Mouse (Mus musculus) MEL (cell line): ENCODE results near the gene Bcat2. TPM values are rescaled to one million over a fixed set of nuclear protein-coding genes. Genes with fewer than 3 reads are reported as not detected.

Source experiments
- DNase-seq: peaks from one replicate; pipeline ENCODE4 v3.0.0; 2011; ENCODE audit warnings: low read depth, low spot score
- H3K27ac ChIP-seq: 2 replicates; pipeline ENCODE4 v1.5.1; 2012; ENCODE audit warnings: low read depth, mild to moderate bottlenecking, control low read depth, low read length, moderate library complexity; ENCODE audit not compliant: control insufficient read depth
- H3K27me3 ChIP-seq, 2 experiments: fragments of 150-350 bp in 1 of 2; sonication (generic) in 1 of 2; 2 replicates each; pipeline ENCODE4 v1.6.1; 2012; ENCODE audit warnings: low read length in 2 of 2, mild to moderate bottlenecking in 2 of 2, improper control_type of control experiment in 1 of 2, moderate library complexity in 1 of 2; ENCODE audit not compliant: insufficient read depth in 2 of 2, control insufficient read depth in 1 of 2
- H3K36me3 ChIP-seq, 2 experiments: 2 replicates each; pipeline ENCODE4 v1.6.1; 2012 to 2014; ENCODE audit warnings: low read length in 2 of 2, improper control_type of control experiment in 1 of 2, inconsistent platforms in 1 of 2, mild to moderate bottlenecking in 1 of 2; ENCODE audit not compliant: insufficient read depth in 2 of 2, control insufficient read depth in 1 of 2
- H3K4me1 ChIP-seq, 2 experiments: fragments of 150-350 bp in 1 of 2; sonication (generic) in 1 of 2; 2 replicates each; pipeline ENCODE4 v1.6.1; 2012; ENCODE audit warnings: low read length in 2 of 2, improper control_type of control experiment in 1 of 2, mild to moderate bottlenecking in 1 of 2; ENCODE audit not compliant: insufficient read depth in 2 of 2, control insufficient read depth in 1 of 2
- H3K4me3 ChIP-seq, 2 experiments: fragments of 150-350 bp in 1 of 2; sonication (generic) in 1 of 2; 2 replicates each; pipeline ENCODE4 v1.5.1; 2012; ENCODE audit warnings: low read depth in 2 of 2, low read length in 2 of 2, mild to moderate bottlenecking in 2 of 2, moderate library complexity in 2 of 2, control low read depth in 1 of 2, improper control_type of control experiment in 1 of 2; ENCODE audit not compliant: control insufficient read depth in 1 of 2, insufficient read depth in 1 of 2
- H3K79me2 ChIP-seq: 2 replicates; pipeline ENCODE4 v1.6.1; 2012; ENCODE audit warnings: mild to moderate bottlenecking, low read length, moderate library complexity; ENCODE audit not compliant: control insufficient read depth, poor library complexity, insufficient read depth
- H3K9ac ChIP-seq: 2 replicates; pipeline ENCODE4 v1.6.1; 2012; ENCODE audit warnings: low read depth, mild to moderate bottlenecking, control low read depth, low read length, moderate library complexity; ENCODE audit not compliant: control insufficient read depth, poor library complexity, severe bottlenecking
- H3K9me3 ChIP-seq: fragments of 150-350 bp; sonication (generic); replicated peaks from 2 replicates; pipeline ENCODE4 v1.6.1; 2012; ENCODE audit warnings: mild to moderate bottlenecking, low read length, improper control_type of control experiment, moderate library complexity; ENCODE audit not compliant: insufficient read depth
- BHLHE40 ChIP-seq: IDR thresholded peaks from 2 replicates; pipeline ENCODE4 v1.6.1; 2012; ENCODE audit warnings: low read depth, mild to moderate bottlenecking, inconsistent platforms, low read length, improper control_type of control experiment, borderline replicate concordance
- CHD1 ChIP-seq: IDR thresholded peaks from 2 replicates; pipeline ENCODE4 v1.6.1; 2012; ENCODE audit warnings: low read depth, mild to moderate bottlenecking, inconsistent platforms, low read length, improper control_type of control experiment
- CHD2 ChIP-seq: IDR thresholded peaks from 2 replicates; pipeline ENCODE4 v1.6.1; 2011; ENCODE audit warnings: low read length, improper control_type of control experiment
- CTCF ChIP-seq, 3 experiments: IDR thresholded peaks in 2 of 3; conservative IDR thresholded peaks in 1 of 3; 2 replicates each; pipeline ENCODE4 v1.5.1; 2011 to 2012; ENCODE audit warnings: low read length in 3 of 3, low read depth in 2 of 3, mild to moderate bottlenecking in 2 of 3, improper control_type of control experiment in 1 of 3, inconsistent platforms in 1 of 3, mixed read lengths in 1 of 3, moderate library complexity in 1 of 3; ENCODE audit not compliant: control insufficient read depth in 1 of 3, insufficient read depth in 1 of 3, poor library complexity in 1 of 3, severe bottlenecking in 1 of 3
- ELF1 ChIP-seq: IDR thresholded peaks from 2 replicates; pipeline ENCODE4 v1.6.1; 2014; ENCODE audit warnings: low read depth, mild to moderate bottlenecking, inconsistent platforms, low read length, improper control_type of control experiment, moderate library complexity
- EP300 ChIP-seq, 2 experiments: IDR thresholded peaks; 2 replicates each; pipeline ENCODE4 v1.6.1; 2011; ENCODE audit warnings: improper control_type of control experiment in 2 of 2, low read length in 2 of 2, low read depth in 1 of 2, mild to moderate bottlenecking in 1 of 2
- ETS1 ChIP-seq: IDR thresholded peaks from 2 replicates; pipeline ENCODE4 v1.6.1; 2012; ENCODE audit warnings: low read depth, mild to moderate bottlenecking, inconsistent platforms, low read length, improper control_type of control experiment, moderate library complexity
- JUND ChIP-seq: IDR thresholded peaks from 2 replicates; pipeline ENCODE4 v1.6.1; 2011; ENCODE audit warnings: low read depth, mild to moderate bottlenecking, improper control_type of control experiment, low read length
- MAFK ChIP-seq: IDR thresholded peaks from 2 replicates; pipeline ENCODE4 v1.6.1; 2011; ENCODE audit warnings: low read depth, mild to moderate bottlenecking, low read length, improper control_type of control experiment, borderline replicate concordance
- MEF2A ChIP-seq: IDR thresholded peaks from 2 replicates; pipeline ENCODE4 v1.6.1; 2014; ENCODE audit warnings: low read depth, mild to moderate bottlenecking, inconsistent platforms, low read length, improper control_type of control experiment; ENCODE audit not compliant: poor library complexity, insufficient replicate concordance, severe bottlenecking; ENCODE audit errors: extremely low read depth
- MXI1 ChIP-seq: IDR thresholded peaks from 2 replicates; pipeline ENCODE4 v1.6.1; 2011; ENCODE audit warnings: mild to moderate bottlenecking, low read depth, low read length, improper control_type of control experiment
- NRF1 ChIP-seq: IDR thresholded peaks from 2 replicates; pipeline ENCODE4 v1.6.1; 2014; ENCODE audit warnings: low read depth, mild to moderate bottlenecking, inconsistent platforms, low read length, improper control_type of control experiment, moderate library complexity; ENCODE audit not compliant: poor library complexity, insufficient read depth, severe bottlenecking
- POLR2AphosphoS2 ChIP-seq: IDR thresholded peaks from 2 replicates; pipeline ENCODE4 v1.6.1; 2011; ENCODE audit warnings: low read length, improper control_type of control experiment
- POLR2AphosphoS5 ChIP-seq: IDR thresholded peaks from 2 replicates; pipeline ENCODE4 v1.6.1; 2012; ENCODE audit warnings: low read depth, borderline replicate concordance, mild to moderate bottlenecking, inconsistent platforms, low read length, moderate library complexity, mixed read lengths
- RAD21 ChIP-seq: IDR thresholded peaks from 2 replicates; pipeline ENCODE4 v1.6.1; 2011; ENCODE audit warnings: mild to moderate bottlenecking, low read depth, low read length, improper control_type of control experiment
- RCOR1 ChIP-seq: IDR thresholded peaks from 2 replicates; pipeline ENCODE4 v1.6.1; 2012; ENCODE audit warnings: low read depth, mild to moderate bottlenecking, inconsistent platforms, low read length, improper control_type of control experiment
- SMC3 ChIP-seq: IDR thresholded peaks from 2 replicates; pipeline ENCODE4 v1.6.1; 2011; ENCODE audit warnings: low read depth, low read length, improper control_type of control experiment
- TBP ChIP-seq: IDR thresholded peaks from 2 replicates; pipeline ENCODE4 v1.8.0; 2011; ENCODE audit warnings: low read depth, low read length, improper control_type of control experiment
- USF1 ChIP-seq: IDR thresholded peaks from 2 replicates; pipeline ENCODE4 v1.6.1; 2014; ENCODE audit warnings: low read depth, mild to moderate bottlenecking, inconsistent platforms, low read length, improper control_type of control experiment, moderate library complexity
- USF2 ChIP-seq, 2 experiments: IDR thresholded peaks; 2 replicates each; pipeline ENCODE4 v1.6.1; 2011 to 2012; ENCODE audit warnings: improper control_type of control experiment in 2 of 2, low read length in 2 of 2, borderline replicate concordance in 1 of 2, inconsistent platforms in 1 of 2, low read depth in 1 of 2, mild to moderate bottlenecking in 1 of 2; ENCODE audit not compliant: insufficient read depth in 1 of 2
- ZC3H11A ChIP-seq: IDR thresholded peaks from 2 replicates; pipeline ENCODE4 v1.6.1; 2012; ENCODE audit warnings: low read depth, mild to moderate bottlenecking, inconsistent platforms, low read length, improper control_type of control experiment
- polyA plus RNA-seq, 2 experiments: library from polyadenylated mRNA; stranded (reverse) in 1 of 2; unstranded in 1 of 2; fragments of >175 nt in 1 of 2; fragments of >200 nt in 1 of 2; gene quantifications; 2 replicates each; pipeline versions ENCODE4 v1.2.1 to v1.2.4; 2012; ENCODE audit warnings: low replicate concordance in 2 of 2, low read depth in 1 of 2; ENCODE audit not compliant: insufficient read length in 2 of 2, insufficient read depth in 1 of 2, missing spikeins in 1 of 2
- total RNA-seq: library from RNA; depleted of rRNA; stranded (reverse); fragments of 300-350 nt; gene quantifications from 2 replicates; pipeline ENCODE4 v1.2.3, GENCODE M21; 2012

The Bcat2 gene
- total and polyA plus RNA-seq, 3 experiments = 49.4 to 140 TPM; not detected in 1

DNA sequence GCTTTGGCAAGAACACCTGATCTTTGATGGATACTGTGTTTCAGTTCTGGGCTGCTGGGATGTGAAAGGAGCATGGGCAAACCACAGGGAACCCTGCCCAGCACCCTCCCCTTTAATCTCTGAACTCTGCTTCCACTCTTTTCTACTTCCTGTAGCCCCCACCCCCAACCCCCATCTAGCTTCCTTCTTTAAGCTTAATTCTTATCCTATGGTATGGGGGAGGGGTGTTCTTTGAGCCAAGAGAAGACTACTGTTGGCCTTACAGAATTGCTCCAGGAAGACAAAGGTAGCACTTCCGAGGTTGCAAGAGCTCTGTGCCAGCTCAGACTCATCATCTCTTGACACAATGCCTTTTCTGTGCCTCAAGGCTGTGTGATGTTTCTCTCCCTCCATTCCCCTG is 2.0 kb downstream of the Bcat2 start (continued):
- TF ChIP-seq ELF1 = peak; percentile 75

DNA sequence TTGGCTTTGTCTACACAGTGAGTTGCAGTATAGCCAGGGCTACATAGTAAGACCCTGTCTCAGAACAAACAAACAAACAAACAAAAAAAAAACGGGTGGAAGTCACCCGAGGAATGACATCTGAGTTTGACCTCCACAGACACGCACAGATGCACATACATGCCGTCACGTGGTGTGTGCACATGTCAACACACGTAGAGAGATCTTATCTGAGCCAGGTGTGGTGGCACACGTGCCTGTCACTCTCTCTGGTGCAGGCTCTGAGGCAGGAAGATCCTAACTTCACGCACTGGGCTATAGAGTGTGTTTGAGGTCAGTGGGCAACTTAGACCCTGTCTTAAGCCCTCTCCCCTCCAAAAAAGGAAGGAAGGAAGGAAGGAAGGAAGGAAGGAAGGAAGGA is 4.0 kb downstream of the Bcat2 start:
- TF ChIP-seq USF2 (IDR thresholded peaks at IDR 0.05; ENCODE audit: borderline replicate concordance in 1 of 2, insufficient read depth in 1 of 2, low read depth in 1 of 2, low read length in 2 of 2) = no peak
- TF ChIP-seq MEF2A = no peak
- TF ChIP-seq TBP = no peak
- TF ChIP-seq NRF1 = no peak
- TF ChIP-seq EP300 (IDR thresholded peaks at IDR 0.05; ENCODE audit: low read depth in 1 of 2, low read length in 2 of 2) = no peak
- no peak for TF ChIP-seq RCOR1
- TF ChIP-seq POLR2AphosphoS5 = no peak
- TF ChIP-seq POLR2AphosphoS2 = no peak
- TF ChIP-seq MAFK = no peak
- TF ChIP-seq CHD1 = no peak
- no peak for TF ChIP-seq ETS1
- TF ChIP-seq RAD21 = no peak
- no peak for TF ChIP-seq MXI1
- no peak for TF ChIP-seq JUND
- TF ChIP-seq CTCF (IDR thresholded peaks at IDR 0.05 in 2 of 3, conservative IDR thresholded peaks at IDR 0.05 in 1 of 3; ENCODE audit: control insufficient read depth in 1 of 3, insufficient read depth in 1 of 3, low read depth in 2 of 3, low read length in 3 of 3, poor library complexity in 1 of 3, severe bottlenecking in 1 of 3) = no peak
- no peak for TF ChIP-seq USF1
- no peak for TF ChIP-seq CHD2
- TF ChIP-seq ZC3H11A = no peak
- TF ChIP-seq SMC3 = no peak
- no peak for TF ChIP-seq BHLHE40
- no peaks in the 10 kb centered on the region for H3K9me3 ChIP-seq
- no peak overlapping the region for H3K9ac ChIP-seq
- H3K4me1 ChIP-seq = peaks cover 8 to 17% of the 10 kb centered on the region in 2 experiments
- H3K4me3 ChIP-seq = no peak overlapping the region
- peaks cover 2 to 12% of the 10 kb centered on the region in 2 experiments; a peak in 3 of 4 replicates for H3K36me3 ChIP-seq
- peaks cover 10% of the 10 kb centered on the region for H3K79me2 ChIP-seq
- no peak for DNase-seq
- no peaks in the 10 kb centered on the region for H3K27me3 ChIP-seq
- no peak overlapping the region for H3K27ac ChIP-seq
